Mouse (Mus musculus) liver, embryonic 15.5 days (tissue): ENCODE results near the gene Ryr3. TPM values are rescaled to one million over a fixed set of nuclear protein-coding genes. Genes with fewer than 3 reads are reported as not detected.

ENCODE experiments used
- ATAC-seq: fragments of 200-750 bp; cut with Nextera tagmentation; 2 replicates; pipeline ENCODE4 v1.8.0; 2017; ENCODE audit warnings: moderate number of reproducible peaks, mild to moderate bottlenecking, moderate library complexity; ENCODE audit not compliant: insufficient read depth
- H3K27ac ChIP-seq: fragments of 300-500 bp; sonication (generic); replicated peaks from 2 replicates; pipeline ENCODE4 v1.5.1; 2015; ENCODE audit warnings: mild to moderate bottlenecking, inconsistent platforms
- H3K27me3 ChIP-seq: fragments of 300-500 bp; sonication (generic); 2 replicates; pipeline ENCODE4 v1.6.1; 2015; ENCODE audit warnings: mild to moderate bottlenecking, inconsistent platforms
- H3K36me3 ChIP-seq: fragments of 300-500 bp; sonication (generic); replicated peaks from 2 replicates; pipeline ENCODE4 v1.6.1; 2015; ENCODE audit warnings: moderate library complexity, mild to moderate bottlenecking, inconsistent platforms
- H3K4me1 ChIP-seq: fragments of 300-500 bp; sonication (generic); replicated peaks from 2 replicates; pipeline ENCODE4 v1.6.1; 2015; ENCODE audit warnings: inconsistent platforms
- H3K4me2 ChIP-seq: fragments of 300-500 bp; sonication (generic); 2 replicates; pipeline ENCODE4 v1.6.1; 2015; ENCODE audit warnings: moderate library complexity, mild to moderate bottlenecking, inconsistent platforms
- H3K4me3 ChIP-seq: fragments of 300-500 bp; sonication (generic); replicated peaks from 2 replicates; pipeline ENCODE4 v1.5.1; 2015; ENCODE audit warnings: mild to moderate bottlenecking, inconsistent platforms
- H3K9ac ChIP-seq: fragments of 300-500 bp; sonication (generic); 2 replicates; pipeline ENCODE4 v1.6.1; 2015; ENCODE audit warnings: moderate library complexity, mild to moderate bottlenecking, inconsistent platforms
- H3K9me3 ChIP-seq: fragments of 300-500 bp; sonication (generic); replicated peaks from 2 replicates; pipeline ENCODE4 v1.6.1; 2016; ENCODE audit warnings: inconsistent platforms
- WGBS: fragments of 180-500 bp; shearing (Covaris S2); methylation state at CpG from one replicate; pipeline ENCODE4 v1.1.7; 2015; ENCODE audit warnings: mixed read lengths; ENCODE audit not compliant: insufficient replicate concordance; 5-methylcytosine and 5-hydroxymethylcytosine counted together
- polyA plus RNA-seq: library from polyadenylated mRNA; unstranded; fragments of >200 nt; fragmentation: Nextera tagmentation; extraction: Ambion mirVana; gene quantifications from 2 replicates; pipeline ENCODE4 v1.2.1, GENCODE M21; 2015

The Ryr3 gene
- polyA plus RNA-seq, 1 experiment from 2014 or later: 0.08 TPM

GRCm38 (mm10) chr2:112910579-112910978, 306.3 kb downstream of the Ryr3 start:
- no peak overlapping the region for H3K4me3 ChIP-seq
- no peak for ATAC-seq
- no peak overlapping the region for H3K27ac ChIP-seq
- no peaks in the 10 kb centered on the region for H3K36me3 ChIP-seq
- H3K27me3 ChIP-seq: no peaks in the 10 kb centered on the region
- no peaks in the 10 kb centered on the region for H3K9me3 ChIP-seq
- no peak overlapping the region for H3K9ac ChIP-seq
- no peak overlapping the region for H3K4me2 ChIP-seq
- H3K4me1 ChIP-seq: no peaks in the 10 kb centered on the region
- 50% methylated on average over 4 of the region's 4 CpGs for WGBS

DNA sequence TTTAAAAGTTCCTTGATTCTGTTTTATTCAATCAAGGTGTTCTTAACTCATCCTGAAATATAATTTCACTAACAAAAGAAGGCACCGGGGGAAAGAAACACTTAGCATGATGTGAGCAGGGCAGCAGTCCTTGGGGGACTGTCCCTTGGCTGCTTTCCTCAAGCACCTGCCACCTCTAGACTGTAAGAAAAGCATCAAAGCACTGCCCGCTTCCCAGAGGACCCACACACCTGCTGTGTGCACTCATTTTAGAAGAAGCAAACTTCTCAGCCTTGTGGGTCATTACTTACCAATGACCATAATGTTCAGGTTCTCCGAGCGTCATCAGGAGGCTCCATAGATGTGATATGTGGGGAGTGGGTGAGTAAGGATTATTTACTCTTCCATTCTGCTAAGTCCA, 307.8 kb downstream of the Ryr3 start:
- Histone ChIP-seq H3K9ac (no peak overlapping the region), H3K4me2 (no peak overlapping the region), H3K4me1 (no peaks in the 10 kb centered on the region), H3K4me3 (no peak overlapping the region), H3K27ac (no peak overlapping the region), H3K27me3 (no peaks in the 10 kb centered on the region), H3K9me3 (no peaks in the 10 kb centered on the region), H3K36me3 (no peaks in the 10 kb centered on the region)
- 70% methylated on average over 4 of the region's 4 CpGs for WGBS
- no peak for ATAC-seq

DNA sequence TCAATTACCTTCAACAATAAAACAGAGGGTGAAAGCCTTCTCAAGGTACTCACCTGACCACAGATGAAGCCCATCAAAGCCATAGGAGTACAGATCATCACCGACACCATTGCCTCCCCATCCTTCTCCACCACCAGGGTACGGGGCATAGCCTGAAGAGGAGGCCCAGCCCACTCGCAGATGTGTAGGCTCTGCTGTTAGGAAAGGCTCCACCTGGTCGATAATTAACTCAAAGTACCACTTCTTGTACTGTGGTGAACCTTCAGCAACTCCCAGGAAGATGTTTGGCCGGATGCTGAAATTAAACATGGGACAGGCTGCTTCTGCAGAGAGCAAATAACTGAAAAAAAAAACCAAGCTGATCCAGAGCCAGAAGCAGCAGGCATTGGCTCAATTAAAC, 316.1 kb downstream of the Ryr3 start:
- ATAC-seq: no peak
- Histone ChIP-seq H3K4me1 (no peaks in the 10 kb centered on the region), H3K36me3 (no peaks in the 10 kb centered on the region), H3K27ac (no peak overlapping the region), H3K9ac (no peak overlapping the region), H3K4me3 (no peak overlapping the region), H3K9me3 (no peaks in the 10 kb centered on the region), H3K4me2 (no peak overlapping the region), H3K27me3 (no peaks in the 10 kb centered on the region)
- 44% methylated on average over 5 of the region's 5 CpGs for WGBS

DNA sequence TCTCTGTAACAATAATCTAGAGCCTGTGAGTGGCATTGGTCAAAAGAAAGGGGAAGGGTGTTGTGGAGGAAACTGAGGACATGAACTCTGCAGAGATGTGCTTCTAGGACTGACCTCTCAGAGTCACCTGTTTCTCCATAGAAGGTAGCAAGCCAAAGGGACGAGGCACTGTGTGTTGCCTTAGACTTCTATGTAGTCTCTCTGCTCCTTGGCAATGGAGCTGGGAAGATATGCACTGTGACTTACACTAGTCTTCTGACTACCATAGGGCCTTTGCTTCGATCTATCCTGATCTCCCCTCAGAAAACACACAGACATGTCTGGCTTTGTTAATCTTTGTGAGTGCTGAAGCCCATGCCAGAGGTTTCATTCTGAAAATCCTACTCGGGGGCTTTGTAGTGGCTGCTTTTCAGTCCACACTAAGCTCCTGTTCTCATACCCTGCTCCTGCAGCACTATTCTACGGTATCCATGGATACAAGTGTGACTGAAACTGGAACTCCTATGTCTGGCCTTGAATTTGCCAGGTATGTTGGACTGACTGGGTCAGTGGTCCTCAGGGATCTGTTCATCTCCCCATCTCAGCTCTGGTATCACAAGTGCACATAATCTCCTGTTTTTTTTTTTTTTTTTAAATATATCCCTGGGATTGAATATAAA, 332.3 kb downstream of the Ryr3 start:
- no peaks in the 10 kb centered on the region for H3K9me3 ChIP-seq
- H3K36me3 ChIP-seq: no peaks in the 10 kb centered on the region
- H3K9ac ChIP-seq: no peak overlapping the region
- WGBS: 47% methylated on average over 4 of the region's 4 CpGs
- no peak overlapping the region for H3K4me3 ChIP-seq
- no peak overlapping the region for H3K4me2 ChIP-seq
- no peak overlapping the region for H3K27ac ChIP-seq
- no peak for ATAC-seq
- H3K4me1 ChIP-seq: no peaks in the 10 kb centered on the region
- no peaks in the 10 kb centered on the region for H3K27me3 ChIP-seq

DNA sequence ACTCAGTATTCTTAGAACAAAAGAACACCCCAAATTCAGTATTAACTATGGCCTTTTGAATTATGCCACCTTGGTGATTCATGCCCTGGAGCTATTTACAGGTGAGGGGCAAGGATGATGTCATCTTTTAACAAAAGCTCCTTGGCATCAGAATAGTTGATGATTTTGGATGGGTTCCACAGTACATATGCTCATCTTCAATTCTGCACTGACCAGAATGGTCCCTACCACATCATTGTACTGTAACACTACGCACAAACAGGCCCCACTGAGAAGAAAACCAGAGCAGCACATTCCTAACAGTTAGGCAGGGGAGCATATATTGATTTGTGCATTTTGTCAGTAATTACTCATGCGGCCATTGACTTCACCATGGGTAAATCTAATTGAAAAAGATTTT, 335.1 kb downstream of the Ryr3 start:
- Histone ChIP-seq H3K27ac (no peak overlapping the region), H3K4me3 (no peak overlapping the region), H3K9me3 (no peaks in the 10 kb centered on the region), H3K36me3 (no peaks in the 10 kb centered on the region), H3K4me1 (no peaks in the 10 kb centered on the region), H3K4me2 (no peak overlapping the region), H3K9ac (no peak overlapping the region), H3K27me3 (no peaks in the 10 kb centered on the region)
- no peak for ATAC-seq
- WGBS: 51% methylated on average over 2 of the region's 2 CpGs

GRCm38 (mm10) chr2:112881376-112881775, 335.5 kb downstream of the Ryr3 start:
- no peaks in the 10 kb centered on the region for H3K9me3 ChIP-seq
- no peaks in the 10 kb centered on the region for H3K27me3 ChIP-seq
- H3K9ac ChIP-seq: no peak overlapping the region
- WGBS: 44% methylated on average over 1 of the region's 1 CpGs
- no peak overlapping the region for H3K27ac ChIP-seq
- no peak for ATAC-seq
- no peak overlapping the region for H3K4me2 ChIP-seq
- H3K4me3 ChIP-seq: no peak overlapping the region
- no peaks in the 10 kb centered on the region for H3K4me1 ChIP-seq
- H3K36me3 ChIP-seq: no peaks in the 10 kb centered on the region

DNA sequence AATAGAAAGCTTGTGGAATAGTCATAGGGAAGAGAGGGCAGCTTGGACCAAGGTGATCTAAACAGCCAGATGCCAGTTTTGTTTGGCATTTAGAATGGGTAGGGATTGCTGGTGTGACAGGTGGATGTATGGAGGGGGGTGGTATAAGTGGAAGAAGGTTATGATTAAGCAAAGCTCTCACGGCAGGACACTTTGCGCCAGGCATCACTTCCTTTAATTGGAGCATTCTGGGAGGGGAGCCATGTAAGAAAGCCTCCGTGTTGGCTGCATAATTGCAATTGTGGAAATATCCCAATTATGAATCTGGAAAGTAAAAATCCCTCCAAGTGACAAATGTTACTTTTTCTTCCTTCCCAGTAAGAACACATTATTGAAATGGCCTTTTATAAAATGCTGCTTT, 339.5 kb downstream of the Ryr3 start:
- Histone ChIP-seq H3K36me3 (no peaks in the 10 kb centered on the region), H3K4me1 (no peaks in the 10 kb centered on the region), H3K4me2 (no peak overlapping the region), H3K9ac (no peak overlapping the region), H3K4me3 (no peak overlapping the region), H3K9me3 (no peaks in the 10 kb centered on the region), H3K27me3 (no peaks in the 10 kb centered on the region), H3K27ac (no peak overlapping the region)
- no peak for ATAC-seq
- 54% methylated on average over 3 of the region's 3 CpGs for WGBS

DNA sequence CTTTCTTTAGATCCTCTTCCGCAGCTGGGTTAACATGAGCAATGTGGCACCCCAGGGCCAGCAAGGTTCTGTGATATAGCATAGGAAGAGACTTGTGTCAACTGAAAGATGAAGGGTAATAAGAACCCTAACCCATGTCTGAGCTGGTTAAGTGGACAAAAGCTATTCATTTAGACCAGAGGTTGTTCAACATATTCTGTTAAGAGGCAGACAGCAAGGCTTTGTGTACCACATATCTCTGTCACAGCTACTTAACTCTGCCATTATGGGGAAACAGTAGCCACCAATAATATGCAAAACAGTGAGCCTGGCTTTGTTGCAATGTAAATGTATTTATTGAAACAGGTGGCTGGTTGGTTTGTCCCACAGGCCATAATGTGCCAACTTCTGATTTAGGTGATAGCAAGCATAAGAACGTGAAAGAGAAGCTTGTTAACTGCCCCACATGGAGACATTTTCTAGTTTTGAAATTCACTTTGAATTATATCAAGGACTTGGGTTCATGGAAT, 350.8 kb downstream of the Ryr3 start:
- H3K4me1 ChIP-seq: no peaks in the 10 kb centered on the region
- ATAC-seq: no peak
- no peak overlapping the region for H3K4me3 ChIP-seq
- 69% methylated on average over 2 of the region's 2 CpGs for WGBS
- no peaks in the 10 kb centered on the region for H3K36me3 ChIP-seq
- no peak overlapping the region for H3K27ac ChIP-seq
- H3K27me3 ChIP-seq: no peaks in the 10 kb centered on the region
- no peaks in the 10 kb centered on the region for H3K9me3 ChIP-seq
- no peak overlapping the region for H3K9ac ChIP-seq
- H3K4me2 ChIP-seq: no peak overlapping the region

DNA sequence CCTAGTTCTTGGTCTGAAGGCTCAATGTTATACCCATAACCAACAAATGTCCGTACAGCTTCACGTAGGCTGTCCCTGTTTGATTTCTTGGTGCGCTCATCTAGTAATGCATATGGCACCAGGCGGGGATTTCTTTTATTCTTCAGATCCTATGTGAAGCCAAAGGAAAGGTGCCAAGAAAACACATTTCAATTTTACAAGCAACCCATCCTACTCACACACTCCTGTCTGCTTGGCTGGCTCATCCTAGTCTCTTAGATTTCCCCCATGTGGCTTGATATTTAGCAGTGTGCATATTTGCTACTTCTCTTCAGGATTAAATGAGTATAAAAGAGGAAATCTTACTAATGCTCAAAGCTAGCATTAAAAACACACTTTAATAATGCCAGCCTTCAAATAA, 355.1 kb downstream of the Ryr3 start:
- Histone ChIP-seq H3K4me3 (no peak overlapping the region), H3K9me3 (no peaks in the 10 kb centered on the region), H3K4me1 (no peaks in the 10 kb centered on the region), H3K4me2 (no peak overlapping the region), H3K27ac (no peak overlapping the region), H3K27me3 (no peaks in the 10 kb centered on the region), H3K9ac (no peak overlapping the region), H3K36me3 (no peaks in the 10 kb centered on the region)
- ATAC-seq: no peak
- WGBS: 79% methylated on average over 4 of the region's 4 CpGs

DNA sequence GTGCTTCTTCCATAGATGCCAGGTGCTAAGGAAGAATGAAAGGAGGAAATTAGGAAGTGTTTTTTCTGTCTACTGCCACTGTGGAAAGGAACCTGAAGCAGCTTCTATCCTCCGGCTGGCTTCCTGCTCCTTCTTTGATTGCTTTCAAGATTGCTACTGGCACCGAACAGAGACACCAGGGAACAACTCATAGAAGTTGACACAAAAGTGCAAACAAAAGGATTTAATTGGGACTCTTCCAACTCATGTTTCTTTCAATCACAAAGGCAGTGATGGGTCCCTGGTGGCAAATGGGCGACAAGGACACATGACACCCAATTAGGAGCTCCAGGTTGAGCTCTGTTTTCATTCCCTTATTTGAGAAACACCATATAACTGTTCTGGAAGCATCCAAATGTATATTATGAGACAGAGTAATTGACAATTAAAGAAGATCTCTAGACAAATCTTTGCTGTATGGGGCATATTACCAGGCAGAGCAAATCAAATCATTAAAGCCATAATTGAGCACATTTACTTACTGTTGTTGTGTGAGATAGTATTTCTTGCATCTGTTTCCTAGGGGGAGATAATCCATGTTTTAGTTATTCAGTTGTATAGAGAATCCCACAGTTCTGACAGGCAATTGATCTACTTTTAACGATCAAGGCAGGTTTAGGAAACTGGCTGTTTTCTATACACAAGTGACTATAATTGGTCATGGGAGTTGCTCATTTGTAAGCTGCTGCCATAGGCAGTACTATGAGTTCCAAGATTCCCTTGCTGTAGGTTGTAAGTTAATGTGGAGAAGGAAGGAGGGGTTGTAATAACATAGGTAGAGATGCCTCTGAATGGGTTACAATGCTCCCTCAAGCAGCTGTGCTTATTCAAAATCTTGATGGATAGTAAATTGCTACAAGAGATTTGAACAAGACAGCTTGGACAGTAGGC, 371.0 kb downstream of the Ryr3 start:
- no peak overlapping the region for H3K4me3 ChIP-seq
- H3K27ac ChIP-seq: no peak overlapping the region
- no peaks in the 10 kb centered on the region for H3K27me3 ChIP-seq
- no peak overlapping the region for H3K4me2 ChIP-seq
- no peaks in the 10 kb centered on the region for H3K4me1 ChIP-seq
- H3K9me3 ChIP-seq: no peaks in the 10 kb centered on the region
- WGBS: 36% methylated on average over 4 of the region's 4 CpGs
- ATAC-seq: no peak
- H3K9ac ChIP-seq: no peak overlapping the region
- H3K36me3 ChIP-seq: no peaks in the 10 kb centered on the region

DNA sequence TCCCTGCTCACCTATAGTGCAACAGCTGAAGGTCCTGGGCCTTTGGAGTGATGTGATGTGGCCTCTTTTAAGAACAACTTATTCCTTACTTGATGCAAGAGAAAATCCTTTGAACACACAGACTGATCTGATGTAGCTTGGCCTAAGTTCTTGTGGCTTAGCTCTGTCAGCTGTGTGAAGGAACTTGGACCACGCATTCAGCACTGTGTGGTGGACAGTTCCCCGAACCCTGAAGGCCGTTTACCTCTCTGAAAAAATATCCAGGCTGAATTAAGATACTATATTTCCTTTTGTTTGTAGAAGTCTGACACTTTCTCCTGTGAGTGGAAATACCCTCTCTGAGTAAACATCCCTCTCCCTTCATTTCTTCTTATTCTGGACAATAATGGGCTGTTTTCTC, 374.0 kb downstream of the Ryr3 start:
- no peak for ATAC-seq
- Histone ChIP-seq H3K4me3 (no peak overlapping the region), H3K9ac (no peak overlapping the region), H3K27me3 (no peaks in the 10 kb centered on the region), H3K4me1 (no peaks in the 10 kb centered on the region), H3K4me2 (no peak overlapping the region), H3K27ac (no peak overlapping the region), H3K36me3 (no peaks in the 10 kb centered on the region), H3K9me3 (no peaks in the 10 kb centered on the region)
- WGBS: 14% methylated on average over 3 of the region's 3 CpGs
